Mouse (Mus musculus) liver, embryonic 11.5 days (tissue): ENCODE results near the gene Ppm1d. TPM values are rescaled to one million over a fixed set of nuclear protein-coding genes. Genes with fewer than 3 reads are reported as not detected.

Experiments
- ATAC-seq: fragments of 200-750 bp; cut with Nextera tagmentation; replicated peaks from 2 replicates; pipeline ENCODE4 v1.8.0; 2017; ENCODE audit warnings: moderate number of reproducible peaks, mild to moderate bottlenecking, moderate TSS enrichment, moderate library complexity; ENCODE audit not compliant: low FRiP score
- DNase-seq: peaks from one replicate; pipeline ENCODE4 v3.0.0-alpha.2; 2017; ENCODE audit warnings: low spot score
- H3K27ac ChIP-seq: fragments of 300-500 bp; sonication (generic); 2 replicates; pipeline ENCODE4 v1.5.1; 2014; ENCODE audit warnings: mild to moderate bottlenecking, low read depth, low read length, control low read depth
- H3K27me3 ChIP-seq: fragments of 300-500 bp; sonication (generic); replicated peaks from 2 replicates; pipeline ENCODE4 v1.6.1; 2014; ENCODE audit warnings: low read length, mixed read lengths; ENCODE audit not compliant: control insufficient read depth, insufficient read depth
- H3K36me3 ChIP-seq: fragments of 300-500 bp; sonication (generic); 2 replicates; pipeline ENCODE4 v1.6.1; 2014; ENCODE audit warnings: mild to moderate bottlenecking, low read length, moderate library complexity, mixed read lengths; ENCODE audit not compliant: control insufficient read depth, insufficient read depth
- H3K4me1 ChIP-seq: fragments of 300-500 bp; sonication (generic); replicated peaks from 2 replicates; pipeline ENCODE4 v1.6.1; 2014; ENCODE audit warnings: low read length, mixed read lengths; ENCODE audit not compliant: control insufficient read depth, insufficient read depth
- H3K4me2 ChIP-seq: fragments of 300-500 bp; sonication (generic); 2 replicates; pipeline ENCODE4 v1.6.1; 2014; ENCODE audit warnings: mild to moderate bottlenecking, control low read depth, moderate library complexity
- H3K4me3 ChIP-seq: fragments of 300-500 bp; sonication (generic); 2 replicates; pipeline ENCODE4 v1.5.1; 2014; ENCODE audit warnings: low read depth, low read length, control low read depth
- H3K9ac ChIP-seq: fragments of 300-500 bp; sonication (generic); 2 replicates; pipeline ENCODE4 v1.6.1; 2014; ENCODE audit warnings: low read depth, low read length, control low read depth
- H3K9me3 ChIP-seq: fragments of 300-500 bp; sonication (generic); 2 replicates; pipeline ENCODE4 v1.6.1; 2016; ENCODE audit warnings: low read length, inconsistent platforms, mixed read lengths; ENCODE audit not compliant: control insufficient read depth
- WGBS: fragments of 180-500 bp; shearing (Covaris S2); extraction: QIAGEN DNeasy Blood & Tissue Kit; methylation state at CpG from one replicate; pipeline ENCODE4 v1.1.7; 2014; 5-methylcytosine and 5-hydroxymethylcytosine counted together
- polyA plus RNA-seq: library from polyadenylated mRNA; unstranded; fragments of >200 nt; fragmentation: Nextera tagmentation; extraction: Ambion mirVana; gene quantifications from 2 replicates; pipeline ENCODE4 v1.2.1, GENCODE M21; 2014

Ppm1d gene
- polyA plus RNA-seq, 1 experiment from 2014 or later: 19.6 TPM

GRCm38 (mm10) chr11:85339173-85339831, 28.3 kb downstream of the Ppm1d start:
- Histone ChIP-seq H3K27ac (peak overlapping the region; percentile 94), H3K36me3 (peaks cover 9% of the 10 kb centered on the region; the same call in 1 of the 2 replicates), H3K4me2 (peak overlapping the region; percentile 61), H3K4me3 (peak overlapping the region; percentile 26), H3K9ac (peak overlapping the region; percentile 50), H3K4me1 (peaks cover 7% of the 10 kb centered on the region), H3K27me3 (no peaks in the 10 kb centered on the region), H3K9me3 (no peaks in the 10 kb centered on the region)
- ATAC-seq (peak; percentile 94), DNase-seq (no peak)
- 51% methylated on average over 6 of the region's 6 CpGs for WGBS

- DNase-seq (peak; percentile 40), ATAC-seq (peak; percentile 54)
- H3K36me3 ChIP-seq: peaks cover 11% of the 10 kb centered on the region
- H3K9ac ChIP-seq: peak overlapping the region; percentile 50
- peaks cover 7% of the 10 kb centered on the region for H3K4me1 ChIP-seq
- H3K27me3 ChIP-seq: no peaks in the 10 kb centered on the region
- H3K9me3 ChIP-seq: no peaks in the 10 kb centered on the region
- peak overlapping the region; percentile 61 for H3K4me2 ChIP-seq
- peak overlapping the region; percentile 26 for H3K4me3 ChIP-seq
- peak overlapping the region; percentile 94 for H3K27ac ChIP-seq
- 58% methylated on average over 7 of the region's 7 CpGs for WGBS
Measured at GRCm38 (mm10) chr11:85340070-85340616, 29.1 kb downstream of the Ppm1d start.

- peak; percentile 97 for DNase-seq
- Histone ChIP-seq H3K9me3 (no peaks in the 10 kb centered on the region), H3K4me2 (peak within 1 kb of the TSS; percentile 92), H3K36me3 (no peaks in the 10 kb centered on the region), H3K27ac (peak within 1 kb of the TSS; percentile 38; the same call in 1 of the 2 replicates), H3K4me1 (peaks cover 6% of the 10 kb centered on the region), H3K4me3 (peak within 1 kb of the TSS; percentile 85), H3K9ac (peak within 1 kb of the TSS; percentile 90), H3K27me3 (no peaks in the 10 kb centered on the region)
- peak; percentile 97 for ATAC-seq
- WGBS: under 1% methylated on average over 47 of the region's 47 CpGs
Measured at GRCm38 (mm10) chr11:85352539-85353380, 41.7 kb downstream of the Ppm1d start, which contains the start of gene Bcas3. Gene Bcas3, plus strand, starts transcription at chr11:85353167.

GRCm38 (mm10) chr11:85353819-85354218, 42.8 kb downstream of the Ppm1d start:
- Histone ChIP-seq H3K4me1 (peaks cover 6% of the 10 kb centered on the region), H3K27ac (no peak overlapping the region), H3K9me3 (no peaks in the 10 kb centered on the region), H3K27me3 (no peaks in the 10 kb centered on the region), H3K36me3 (no peaks in the 10 kb centered on the region), H3K4me2 (peak overlapping the region; percentile 92), H3K9ac (peak overlapping the region; percentile 90), H3K4me3 (peak overlapping the region; percentile 85)
- WGBS: 54% methylated on average over 4 of the region's 4 CpGs
- DNase-seq (no peak), ATAC-seq (no peak)

GRCm38 (mm10) chr11:85359641-85360040, 48.6 kb downstream of the Ppm1d start:
- no peak overlapping the region for H3K4me2 ChIP-seq
- no peak overlapping the region for H3K9ac ChIP-seq
- H3K9me3 ChIP-seq: no peaks in the 10 kb centered on the region
- WGBS: 81% methylated on average over 6 of the region's 6 CpGs
- no peaks in the 10 kb centered on the region for H3K27me3 ChIP-seq
- H3K36me3 ChIP-seq: 0 out of 2 replicates have a peak, but pooled peaks cover 2% of the 10 kb centered on the region
- DNase-seq: no peak
- no peak overlapping the region for H3K27ac ChIP-seq
- no peaks in the 10 kb centered on the region for H3K4me1 ChIP-seq
- no peak overlapping the region for H3K4me3 ChIP-seq
- ATAC-seq: no peak

GRCm38 (mm10) chr11:85361621-85362020, 50.6 kb downstream of the Ppm1d start:
- Histone ChIP-seq H3K27ac (no peak overlapping the region), H3K36me3 (0 out of 2 replicates have a peak, but pooled peaks cover 2% of the 10 kb centered on the region), H3K4me3 (no peak overlapping the region), H3K4me1 (no peaks in the 10 kb centered on the region), H3K9ac (no peak overlapping the region), H3K4me2 (no peak overlapping the region), H3K9me3 (no peaks in the 10 kb centered on the region), H3K27me3 (no peaks in the 10 kb centered on the region)
- WGBS: 84% methylated on average over 8 of the region's 8 CpGs
- no peak for ATAC-seq
- no peak for DNase-seq

GRCm38 (mm10) chr11:85366168-85366567, 55.1 kb downstream of the Ppm1d start:
- Histone ChIP-seq H3K4me1 (no peaks in the 10 kb centered on the region), H3K4me3 (no peak overlapping the region), H3K4me2 (no peak overlapping the region), H3K9me3 (no peaks in the 10 kb centered on the region), H3K27ac (no peak overlapping the region), H3K36me3 (peaks cover 2% of the 10 kb centered on the region; the same call in 1 of the 2 replicates), H3K27me3 (no peaks in the 10 kb centered on the region), H3K9ac (no peak overlapping the region)
- WGBS: 91% methylated on average over 3 of the region's 3 CpGs
- DNase-seq (no peak), ATAC-seq (no peak)

GRCm38 (mm10) chr11:85367823-85368222, 56.8 kb downstream of the Ppm1d start:
- H3K36me3 ChIP-seq: peaks cover 2% of the 10 kb centered on the region; the same call in 1 of the 2 replicates
- no peaks in the 10 kb centered on the region for H3K4me1 ChIP-seq

More at GRCm38 (mm10) chr11:85367823-85368222, 56.8 kb downstream of the Ppm1d start:
- Histone ChIP-seq H3K9ac (no peak overlapping the region), H3K27ac (no peak overlapping the region), H3K27me3 (no peaks in the 10 kb centered on the region), H3K9me3 (no peaks in the 10 kb centered on the region), H3K4me2 (no peak overlapping the region), H3K4me3 (no peak overlapping the region)
- no peak for ATAC-seq
- no peak for DNase-seq
- 77% methylated on average over 3 of the region's 3 CpGs for whole genome bisulfite sequencing
